Mouse (Mus musculus) T-helper 1 cell (primary cell): ENCODE results near the gene Pirb.
"Not testable (repeated sequence)": the region's sequence is repeated elsewhere in the genome, so short reads cannot be mapped to it uniquely, and the experiment has no call there.

Experiments used
- in situ Hi-C: fragments of 300-600 bp; cut with MboI, MseI; formaldehyde crosslinking; loops from one replicate; pipeline ENCODE4 v1.15.1; 2025; ENCODE audit warnings: high pct_unique_total_duplicates

Gene Pirb

GRCm38 (mm10) chr7:3720268-3720667 is at the start of gene Pirb:
TSS of gene Pirb (minus strand) at chr7:3720391.
- in situ Hi-C loops, result not testable (repeated sequence)

- in situ Hi-C loops, result not testable (repeated sequence)
Measured at GRCm38 (mm10) chr7:3732675-3733074, 12.5 kb upstream of the Pirb start.

GRCm38 (mm10) chr7:3725459-3725858 is 5.3 kb upstream of the Pirb start:
- in situ Hi-C loops, result loop anchor here (5.0 kb wide), 1 partner anchor 107 kb away; no protein-coding TSS in a partner anchor

- in situ Hi-C loops, result loop anchor here (5.0 kb wide), 1 partner anchor 177 kb away; no protein-coding TSS in a partner anchor
Measured at GRCm38 (mm10) chr7:3715249-3715648, 4.9 kb downstream of the Pirb start.

- in situ Hi-C loops, result loop anchor here (5.0 kb wide), 1 partner anchor 65 kb away; no protein-coding TSS in a partner anchor
Measured at GRCm38 (mm10) chr7:3712264-3712942, 7.8 kb downstream of the Pirb start.

- in situ Hi-C loops, result no loop called here
Measured at GRCm38 (mm10) chr7:3709000-3709399, 11.2 kb downstream of the Pirb start.

- in situ Hi-C loops, result not testable (repeated sequence)
Measured at GRCm38 (mm10) chr7:3708447-3708980, 11.7 kb downstream of the Pirb start.

- in situ Hi-C loops, result no loop called here
Measured at GRCm38 (mm10) chr7:3707568-3708413, 12.4 kb downstream of the Pirb start.

GRCm38 (mm10) chr7:3707027-3707426 is 13.2 kb downstream of the Pirb start:
- in situ Hi-C loops, result no loop called here

- in situ Hi-C loops, result no loop called here
Measured at GRCm38 (mm10) chr7:3706343-3706934, 13.8 kb downstream of the Pirb start.

GRCm38 (mm10) chr7:3705911-3706310 is 14.3 kb downstream of the Pirb start:
- in situ Hi-C loops, result no loop called here

- in situ Hi-C loops, result not testable (repeated sequence)
Measured at GRCm38 (mm10) chr7:3705461-3705860, 14.7 kb downstream of the Pirb start.

- in situ Hi-C loops, result no loop called here
Measured at GRCm38 (mm10) chr7:3704475-3704874, 15.7 kb downstream of the Pirb start.

GRCm38 (mm10) chr7:3703879-3704441 is 16.2 kb downstream of the Pirb start, which contains the start of gene Rps9:
TSS of gene Rps9 (plus strand) at chr7:3703993.
- in situ Hi-C loops, result no loop called here

- in situ Hi-C loops, result no loop called here
Measured at GRCm38 (mm10) chr7:3703148-3703878, 16.9 kb downstream of the Pirb start.

GRCm38 (mm10) chr7:3698471-3698870 is 21.7 kb downstream of the Pirb start:
- in situ Hi-C loops, result no loop called here

GRCm38 (mm10) chr7:3694949-3695305 is 25.3 kb downstream of the Pirb start:
- in situ Hi-C loops, result not testable (repeated sequence)

GRCm38 (mm10) chr7:3694076-3694948 is 25.9 kb downstream of the Pirb start:
- in situ Hi-C loops, result no loop called here

- in situ Hi-C loops, result no loop called here
Measured at GRCm38 (mm10) chr7:3693809-3694075, 26.4 kb downstream of the Pirb start.
